Mouse (Mus musculus) midbrain, embryonic 11.5 days (tissue): ENCODE data around the gene H6pd. TPM values are rescaled to one million over a fixed set of nuclear protein-coding genes. Genes with fewer than 3 reads are reported as not detected.

Experiments used
- ATAC-seq: fragments of 200-750 bp; cut with Nextera tagmentation; 2 replicates; pipeline ENCODE4 v1.8.0; 2017; ENCODE audit warnings: moderate TSS enrichment, moderate library complexity; ENCODE audit not compliant: low FRiP score
- DNase-seq: peaks from one replicate; pipeline ENCODE4 v3.0.0; 2015; ENCODE audit warnings: low spot score; ENCODE audit errors: missing footprints
- H3K27ac ChIP-seq: fragments of 300-500 bp; sonication (generic); 2 replicates; pipeline ENCODE4 v1.5.1; 2014; ENCODE audit warnings: low read depth, low read length
- H3K27me3 ChIP-seq: fragments of 300-500 bp; sonication (generic); 2 replicates; pipeline ENCODE4 v1.6.1; 2014; ENCODE audit warnings: mild to moderate bottlenecking, low read length, moderate library complexity, mixed read lengths; ENCODE audit not compliant: control insufficient read depth, insufficient read depth
- H3K36me3 ChIP-seq: fragments of 300-500 bp; sonication (generic); 2 replicates; pipeline ENCODE4 v1.6.1; 2014; ENCODE audit warnings: mild to moderate bottlenecking, low read length, moderate library complexity, mixed read lengths; ENCODE audit not compliant: control insufficient read depth, insufficient read depth
- H3K4me1 ChIP-seq: fragments of 300-500 bp; sonication (generic); 2 replicates; pipeline ENCODE4 v1.6.1; 2014; ENCODE audit warnings: low read length; ENCODE audit not compliant: control insufficient read depth, insufficient read depth
- H3K4me2 ChIP-seq: fragments of 300-500 bp; sonication (generic); 2 replicates; pipeline ENCODE4 v1.6.1; 2014; ENCODE audit warnings: mild to moderate bottlenecking, moderate library complexity
- H3K4me3 ChIP-seq: fragments of 300-500 bp; sonication (generic); 2 replicates; pipeline ENCODE4 v1.5.1; 2014; ENCODE audit warnings: low read depth, low read length
- H3K9ac ChIP-seq: fragments of 300-500 bp; sonication (generic); 2 replicates; pipeline ENCODE4 v1.6.1; 2014; ENCODE audit warnings: low read length
- H3K9me3 ChIP-seq: fragments of 300-500 bp; sonication (generic); 2 replicates; pipeline ENCODE4 v1.6.1; 2016; ENCODE audit warnings: low read length; ENCODE audit not compliant: control insufficient read depth
- WGBS: fragments of 180-500 bp; shearing (Covaris S2); extraction: QIAGEN DNeasy Blood & Tissue Kit; methylation state at CpG from one replicate; pipeline ENCODE4 v1.1.7; 2014; 5-methylcytosine and 5-hydroxymethylcytosine counted together
- polyA plus RNA-seq: library from polyadenylated mRNA; unstranded; fragments of >200 nt; fragmentation: Nextera tagmentation; extraction: Ambion mirVana; gene quantifications from 2 replicates; pipeline ENCODE4 v1.2.1, GENCODE M21; 2014

H6pd gene
- 1.7 and 2.4 TPM in 2 replicates for polyA plus RNA-seq

GRCm38 (mm10) chr4:150008853-150009586 lies at the start of gene H6pd:
Gene H6pd (minus strand): TSS chr4:150009023.
- Histone ChIP-seq H3K9ac (peak within 1 kb of the TSS; percentile 84), H3K27ac (peak within 1 kb of the TSS; percentile 65), H3K4me2 (peak within 1 kb of the TSS; percentile 75), H3K27me3 (no peaks in the 10 kb centered on the region; the same call in 1 of the 2 replicates), H3K4me3 (peak within 1 kb of the TSS; percentile 70), H3K36me3 (no peaks in the 10 kb centered on the region), H3K9me3 (no peaks in the 10 kb centered on the region), H3K4me1 (peaks cover 3% of the 10 kb centered on the region; the same call in 1 of the 2 replicates)
- 6% methylated on average over 51 of the region's 52 CpGs for WGBS
- peak; percentile 99 for DNase-seq
- ATAC-seq: peak; percentile 94

- 88% methylated on average over 12 of the region's 12 CpGs for WGBS
- Histone ChIP-seq H3K9ac (no peak overlapping the region), H3K9me3 (no peaks in the 10 kb centered on the region), H3K4me3 (no peak overlapping the region), H3K4me1 (no peaks in the 10 kb centered on the region), H3K27ac (no peak overlapping the region), H3K36me3 (no peaks in the 10 kb centered on the region), H3K4me2 (no peak overlapping the region), H3K27me3 (no peaks in the 10 kb centered on the region)
- ATAC-seq (no peak), DNase-seq (no peak)
Observed at GRCm38 (mm10) chr4:150057722-150058121, 48.9 kb upstream of the H6pd start.

- 89% methylated on average over 7 of the region's 7 CpGs for WGBS
- H3K27me3 ChIP-seq: no peaks in the 10 kb centered on the region
- H3K36me3 ChIP-seq: no peaks in the 10 kb centered on the region
- H3K9ac ChIP-seq: no peak overlapping the region
- DNase-seq: no peak
- no peaks in the 10 kb centered on the region for H3K9me3 ChIP-seq
- no peak overlapping the region for H3K4me2 ChIP-seq
- ATAC-seq: no peak
- no peak overlapping the region for H3K4me3 ChIP-seq
- no peaks in the 10 kb centered on the region for H3K4me1 ChIP-seq
- H3K27ac ChIP-seq: no peak overlapping the region
Observed at GRCm38 (mm10) chr4:150056171-150056570, 47.3 kb upstream of the H6pd start.

GRCm38 (mm10) chr4:150052380-150052779 lies 43.6 kb upstream of the H6pd start:
- Histone ChIP-seq H3K27me3 (peaks cover 25% of the 10 kb centered on the region), H3K9me3 (no peaks in the 10 kb centered on the region), H3K36me3 (no peaks in the 10 kb centered on the region), H3K4me3 (no peak overlapping the region), H3K4me2 (no peak overlapping the region), H3K9ac (no peak overlapping the region), H3K4me1 (peaks cover 10% of the 10 kb centered on the region), H3K27ac (no peak overlapping the region)
- 98% methylated on average over 3 of the region's 3 CpGs for WGBS
- ATAC-seq (no peak), DNase-seq (no peak)

GRCm38 (mm10) chr4:150051514-150051913 lies 42.7 kb upstream of the H6pd start:
- Histone ChIP-seq H3K36me3 (no peaks in the 10 kb centered on the region), H3K4me1 (peaks cover 10% of the 10 kb centered on the region), H3K27me3 (peaks cover 27% of the 10 kb centered on the region), H3K9ac (no peak overlapping the region), H3K4me2 (no peak overlapping the region), H3K9me3 (no peaks in the 10 kb centered on the region), H3K27ac (no peak overlapping the region), H3K4me3 (no peak overlapping the region)
- ATAC-seq (no peak), DNase-seq (no peak)
- WGBS: 78% methylated on average over 8 of the region's 8 CpGs

- no peaks in the 10 kb centered on the region for H3K9me3 ChIP-seq
- no peak overlapping the region for H3K9ac ChIP-seq
- ATAC-seq: no peak
- no peak for DNase-seq
- H3K4me2 ChIP-seq: no peak overlapping the region
- peaks cover 10% of the 10 kb centered on the region for H3K4me1 ChIP-seq
- H3K36me3 ChIP-seq: no peaks in the 10 kb centered on the region
- WGBS: 17% methylated on average over 13 of the region's 13 CpGs
- no peak overlapping the region for H3K27ac ChIP-seq
- peaks cover 30% of the 10 kb centered on the region for H3K27me3 ChIP-seq
- H3K4me3 ChIP-seq: no peak overlapping the region
Observed at GRCm38 (mm10) chr4:150049564-150050226, 40.9 kb upstream of the H6pd start.

GRCm38 (mm10) chr4:150049157-150049513 lies 40.3 kb upstream of the H6pd start:
- Histone ChIP-seq H3K36me3 (no peaks in the 10 kb centered on the region), H3K9ac (peak overlapping the region; percentile 27; the same call in 1 of the 2 replicates), H3K9me3 (no peaks in the 10 kb centered on the region), H3K4me1 (peaks cover 10% of the 10 kb centered on the region), H3K4me3 (peak overlapping the region; percentile 39), H3K27ac (no peak overlapping the region), H3K27me3 (peaks cover 30% of the 10 kb centered on the region), H3K4me2 (peak overlapping the region; percentile 61)
- DNase-seq: peak; percentile 91
- 15% methylated on average over 15 of the region's 15 CpGs for WGBS
- ATAC-seq: no peak

- Histone ChIP-seq H3K27me3 (peaks cover 30% of the 10 kb centered on the region), H3K27ac (no peak overlapping the region), H3K9ac (peak overlapping the region; percentile 27; the same call in 1 of the 2 replicates), H3K9me3 (no peaks in the 10 kb centered on the region; the same call in 1 of the 2 replicates), H3K4me3 (peak overlapping the region; percentile 39), H3K4me2 (peak overlapping the region; percentile 61), H3K36me3 (no peaks in the 10 kb centered on the region), H3K4me1 (peaks cover 10% of the 10 kb centered on the region)
- peak; percentile 93 for DNase-seq
- under 1% methylated on average over 49 of the region's 49 CpGs for WGBS
- peak; percentile 46; the same call in 1 of the 2 replicates for ATAC-seq
Observed at GRCm38 (mm10) chr4:150048478-150049156, 39.8 kb upstream of the H6pd start.
